Mouse (Mus musculus): ENCODE data around the gene Arl16. TPM values are rescaled to one million over a fixed set of nuclear protein-coding genes. Genes with fewer than 3 reads are reported as not detected.

The Arl16 gene
- total and polyA plus RNA-seq, 3 experiments: 20.0 to 20.8 TPM; not detected in 1

DNA sequence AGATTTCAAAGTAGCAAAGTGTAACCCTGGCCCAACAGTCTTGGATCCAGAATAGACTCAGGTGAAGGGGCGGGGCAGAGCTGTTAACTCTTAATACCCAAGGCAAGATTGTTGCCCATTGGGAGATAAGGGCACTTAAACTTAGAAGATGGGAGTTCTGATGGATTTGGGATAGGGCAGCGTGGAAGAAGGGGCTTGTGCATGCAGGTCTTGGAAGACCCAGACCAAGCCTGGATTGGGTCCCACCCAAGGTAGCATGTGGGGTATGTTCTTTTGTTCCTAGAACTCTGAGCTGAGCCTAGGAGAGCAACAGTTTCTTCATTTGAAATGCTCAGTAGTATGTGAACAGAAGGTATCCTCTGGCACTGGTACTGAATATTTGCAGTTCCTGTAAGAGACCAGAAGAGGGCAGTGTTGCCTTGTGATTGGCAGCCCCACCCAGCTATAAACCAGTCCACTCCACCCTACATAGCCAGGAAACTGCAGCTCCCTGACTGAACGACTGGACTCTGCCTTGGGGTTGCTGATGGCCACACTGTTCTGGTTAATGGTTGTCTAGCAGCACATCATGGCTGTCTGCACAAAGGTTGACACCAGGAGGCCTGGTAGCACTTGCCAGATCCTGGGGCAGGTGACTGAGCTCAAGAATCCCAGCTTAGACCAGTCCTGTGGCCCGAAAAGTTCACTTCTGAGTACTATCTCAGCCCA lies 21.8 kb upstream of the Arl16 start (continued):
- TF ChIP-seq MXI1 (IDR thresholded peaks at IDR 0.05; ENCODE audit: low read depth, low read length) (0 out of 2 replicates have a peak, but pooled peaks have one; percentile 39), KAT2A (conservative IDR thresholded peaks at IDR 0.05; ENCODE audit: low read depth, low read length) (no peak), MEF2A (IDR thresholded peaks at IDR 0.05; ENCODE audit: extremely low read depth, insufficient replicate concordance, low read depth, low read length, poor library complexity, severe bottlenecking) (no peak), MAZ (IDR thresholded peaks at IDR 0.05; ENCODE audit: low read depth, low read length) (peak; percentile 85), SMC3 (IDR thresholded peaks at IDR 0.05; ENCODE audit: low read depth, low read length) (peak; percentile 73), TCF12 (IDR thresholded peaks at IDR 0.05; ENCODE audit: low read depth, low read length) (0 out of 2 replicates have a peak, but pooled peaks have one; percentile 20), ELF1 (IDR thresholded peaks at IDR 0.05; ENCODE audit: low read depth, low read length) (peak; percentile 48; the same call in 1 of the 2 replicates), USF1 (IDR thresholded peaks at IDR 0.05; ENCODE audit: low read depth, low read length) (no peak)

DNA sequence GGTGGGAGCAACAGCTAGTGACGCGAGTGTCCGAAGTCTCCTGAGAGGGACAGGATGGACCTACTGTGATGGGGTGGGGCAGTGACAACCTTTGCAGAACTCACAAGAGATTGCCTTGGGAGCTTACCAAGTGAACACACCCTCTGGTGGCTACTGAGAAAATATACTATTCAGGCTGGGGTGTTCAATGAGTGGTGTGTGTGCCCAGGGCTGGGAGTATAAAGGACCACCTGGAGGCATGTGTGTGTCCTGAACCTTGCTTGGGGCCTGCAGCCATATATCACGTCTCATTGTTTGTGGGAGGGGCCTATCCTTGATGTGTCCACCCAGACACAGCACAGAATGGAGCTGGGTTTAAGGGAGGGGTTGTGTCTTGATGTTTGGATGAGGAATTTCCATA lies 21.1 kb upstream of the Arl16 start:
- Histone ChIP-seq H3K9ac (ENCODE audit: control insufficient read depth, low read depth, low read length, poor library complexity, severe bottlenecking) (no peak overlapping the region), H3K27ac (ENCODE audit: control insufficient read depth, low read depth, low read length) (no peak overlapping the region), H3K4me3 (ENCODE audit: control insufficient read depth in 1 of 2, insufficient read depth in 1 of 2, low read depth in 2 of 2, low read length in 2 of 2) (no peak overlapping the region), H3K4me1 (ENCODE audit: control insufficient read depth in 1 of 2, insufficient read depth in 2 of 2, low read length in 2 of 2) (peaks cover 3 to 32% of the 10 kb centered on the region in 2 experiments; a peak in 3 of 4 replicates), H3K9me3 (replicated peaks; ENCODE audit: insufficient read depth, low read length) (no peaks in the 10 kb centered on the region), H3K27me3 (ENCODE audit: control insufficient read depth in 1 of 2, insufficient read depth in 2 of 2, low read length in 2 of 2) (no peaks in the 10 kb centered on the region), H3K36me3 (ENCODE audit: control insufficient read depth in 1 of 2, insufficient read depth in 2 of 2, low read length in 2 of 2) (peaks cover 7 to 21% of the 10 kb centered on the region in 2 experiments), H3K79me2 (ENCODE audit: control insufficient read depth, insufficient read depth, low read length, poor library complexity) (peaks cover 49% of the 10 kb centered on the region)
- 0 out of 2 replicates have a peak, but pooled peaks have one; percentile 9 for TF ChIP-seq ZMIZ1 (IDR thresholded peaks at IDR 0.05; ENCODE audit: low read depth, low read length)
- peak in 2 of 3 experiments; percentile 8 to 43; a peak in 2 of 6 replicates for TF ChIP-seq CTCF (IDR thresholded peaks at IDR 0.05 in 2 of 3, conservative IDR thresholded peaks at IDR 0.05 in 1 of 3; ENCODE audit: control insufficient read depth in 1 of 3, insufficient read depth in 1 of 3, low read depth in 2 of 3, low read length in 3 of 3, poor library complexity in 1 of 3, severe bottlenecking in 1 of 3)
- 0 out of 2 replicates have a peak, but pooled peaks have one; percentile 13 for TF ChIP-seq SMC3 (IDR thresholded peaks at IDR 0.05; ENCODE audit: low read depth, low read length)
- no peak for TF ChIP-seq POLR2A (IDR thresholded peaks at IDR 0.05; ENCODE audit: control insufficient read depth in 1 of 2, insufficient read depth in 1 of 2, low read depth in 1 of 2, low read length in 2 of 2, poor library complexity in 1 of 2)
- no peak for TF ChIP-seq ELF1 (IDR thresholded peaks at IDR 0.05; ENCODE audit: low read depth, low read length)
- peak; percentile 64 for DNase-seq (ENCODE audit: low read depth, low spot score)

- DNase-seq (ENCODE audit: low read depth, low spot score): no peak
- Histone ChIP-seq H3K79me2 (ENCODE audit: control insufficient read depth, insufficient read depth, low read length, poor library complexity) (peaks cover 30% of the 10 kb centered on the region), H3K4me3 (ENCODE audit: control insufficient read depth in 1 of 2, insufficient read depth in 1 of 2, low read depth in 2 of 2, low read length in 2 of 2) (peak overlapping the region; percentile 73 to 74), H3K36me3 (ENCODE audit: control insufficient read depth in 1 of 2, insufficient read depth in 2 of 2, low read length in 2 of 2) (peaks cover 7 to 13% of the 10 kb centered on the region in 2 experiments), H3K27ac (ENCODE audit: control insufficient read depth, low read depth, low read length) (peak overlapping the region; percentile 62), H3K4me1 (ENCODE audit: control insufficient read depth in 1 of 2, insufficient read depth in 2 of 2, low read length in 2 of 2) (peaks cover 3 to 15% of the 10 kb centered on the region in 2 experiments; a peak in 3 of 4 replicates), H3K27me3 (ENCODE audit: control insufficient read depth in 1 of 2, insufficient read depth in 2 of 2, low read length in 2 of 2) (no peaks in the 10 kb centered on the region), H3K9me3 (replicated peaks; ENCODE audit: insufficient read depth, low read length) (no peaks in the 10 kb centered on the region), H3K9ac (ENCODE audit: control insufficient read depth, low read depth, low read length, poor library complexity, severe bottlenecking) (peak overlapping the region; percentile 82)
- TF ChIP-seq MYC (IDR thresholded peaks at IDR 0.05; ENCODE audit: low read depth, low read length): no peak
- TF ChIP-seq NELFE (IDR thresholded peaks at IDR 0.05; ENCODE audit: low read depth, low read length): no peak
- no peak for TF ChIP-seq POLR2AphosphoS5 (IDR thresholded peaks at IDR 0.05; ENCODE audit: borderline replicate concordance, low read depth, low read length)
- no peak for TF ChIP-seq GABPA (IDR thresholded peaks at IDR 0.05; ENCODE audit: low read depth, low read length)
- no peak for TF ChIP-seq MAZ (IDR thresholded peaks at IDR 0.05; ENCODE audit: low read depth, low read length)
- no peak for TF ChIP-seq CHD1 (IDR thresholded peaks at IDR 0.05; ENCODE audit: low read depth, low read length)
- TF ChIP-seq GATA1 (IDR thresholded peaks at IDR 0.05; ENCODE audit: low read depth, low read length): no peak
- TF ChIP-seq TBP (IDR thresholded peaks at IDR 0.05; ENCODE audit: low read depth, low read length): no peak
Observed at GRCm38 (mm10) chr11:120485251-120485650, 17.8 kb upstream of the Arl16 start.

All from MEL (cell line).